Mouse (Mus musculus) heart, adult 2 months (tissue): ENCODE data around the gene Lhpp. TPM values are rescaled to one million over a fixed set of nuclear protein-coding genes. Genes with fewer than 3 reads are reported as not detected.
A peak's percentile ranks its signal among the peaks of the same experiment; 100 is the strongest.
"Not testable (repeated sequence)": the region's sequence is repeated elsewhere in the genome, so short reads cannot be mapped to it uniquely, and the experiment has no call there.

Experiments
- DNase-seq, 2 experiments: peaks; one replicate each; pipeline ENCODE4 v3.0.0; 2021
- H3K27ac ChIP-seq: fragments of 200-600 bp; 2 replicates; pipeline ENCODE4 v1.8.1; 2022
- H3K27me3 ChIP-seq: fragments of 200-500 bp; 2 replicates; pipeline ENCODE4 v1.6.1; 2012; ENCODE audit warnings: mild to moderate bottlenecking, low read length, inconsistent platforms, mixed read lengths; ENCODE audit not compliant: control insufficient read depth, insufficient read depth
- H3K36me3 ChIP-seq: fragments of 200-500 bp; 2 replicates; pipeline ENCODE4 v1.6.1; 2012; ENCODE audit warnings: low read length, inconsistent platforms; ENCODE audit not compliant: control insufficient read depth, insufficient read depth
- H3K4me1 ChIP-seq: fragments of 200-500 bp; 2 replicates; pipeline ENCODE4 v1.6.1; 2011; ENCODE audit warnings: low read length; ENCODE audit not compliant: control insufficient read depth, insufficient read depth
- H3K4me3 ChIP-seq: fragments of 200-600 bp; 2 replicates; pipeline ENCODE4 v1.8.1; 2022
- H3K79me2 ChIP-seq: fragments of 200-500 bp; replicated peaks from 2 replicates; pipeline ENCODE4 v1.6.1; 2012; ENCODE audit warnings: mild to moderate bottlenecking, inconsistent platforms, low read length, moderate library complexity, mixed read lengths; ENCODE audit not compliant: control insufficient read depth, insufficient read depth
- H3K9ac ChIP-seq: fragments of 200-500 bp; 2 replicates; pipeline ENCODE4 v1.6.1; 2012; ENCODE audit warnings: low read depth, mild to moderate bottlenecking, control low read depth, inconsistent platforms, low read length, mixed read lengths
- CTCF ChIP-seq: fragments of 200-600 bp; IDR thresholded peaks from 2 replicates; pipeline ENCODE4 v1.8.1; 2022; ENCODE audit warnings: antibody characterized with exemption, mild to moderate bottlenecking, moderate library complexity
- EP300 ChIP-seq: fragments of 200-500 bp; IDR thresholded peaks from 2 replicates; pipeline ENCODE4 v1.6.1; 2011; ENCODE audit warnings: low read depth, low read length, control low read depth; ENCODE audit not compliant: insufficient read depth
- POLR2A ChIP-seq: fragments of 200-500 bp; IDR thresholded peaks from 2 replicates; pipeline ENCODE4 v1.6.1; 2011; ENCODE audit warnings: mild to moderate bottlenecking, low read depth, low read length, control low read depth; ENCODE audit not compliant: insufficient read depth
- WGBS: fragments of 180-500 bp; shearing (Covaris S2); methylation state at CpG from one replicate; pipeline ENCODE4 v1.1.7; 2018; 5-methylcytosine and 5-hydroxymethylcytosine counted together
- intact Hi-C: fragments of 180-260 bp; cut with DNase I; formaldehyde crosslinking; loops from one replicate; pipeline ENCODE4 v1.15.1; 2025
- polyA plus RNA-seq: library from polyadenylated mRNA; depleted of rRNA; stranded (reverse); fragments of >200 nt; gene quantifications from 2 replicates; pipeline ENCODE4 v1.2.3, GENCODE M21; 2012
- total RNA-seq, 2 experiments: library from RNA; stranded (reverse); gene quantifications; 2 replicates each; pipeline ENCODE4 v1.2.3; 2021

Lhpp gene
- total and polyA plus RNA-seq, 3 experiments, result 13.8 to 22.0 (median 13.9) TPM

DNA sequence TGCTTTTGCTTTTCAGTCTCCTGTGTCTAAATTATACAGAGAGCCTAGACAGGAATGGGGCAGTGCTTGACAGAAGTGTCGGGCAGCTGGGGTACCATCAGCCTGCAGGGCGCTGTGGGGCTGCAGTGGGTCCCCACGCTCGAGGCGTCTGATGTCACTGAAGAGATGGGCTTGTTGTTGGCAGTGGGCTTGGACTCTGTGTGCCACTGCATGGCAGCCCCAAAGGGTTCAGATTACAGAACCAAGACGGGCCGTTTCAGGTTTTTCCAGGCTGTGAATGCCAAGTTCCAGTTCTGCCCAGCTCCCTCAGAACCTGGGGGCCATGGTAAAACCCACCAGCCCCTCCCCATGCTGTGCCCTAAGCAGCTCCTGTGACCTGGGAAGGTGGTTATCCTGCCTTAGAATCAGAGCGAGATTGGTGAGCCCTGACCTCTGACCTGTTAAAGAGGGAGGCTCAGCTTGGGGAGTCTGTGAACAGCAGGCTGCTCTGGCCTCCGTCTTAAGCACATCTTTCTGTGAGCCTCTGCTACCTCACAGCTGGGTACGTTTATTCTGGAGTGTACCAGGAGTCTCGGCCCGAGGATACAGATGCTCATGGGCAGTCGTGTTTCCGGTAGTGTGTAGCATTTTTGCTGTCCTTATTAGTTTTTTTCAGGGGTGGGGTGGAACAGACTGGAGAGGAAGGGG lies 47.1 kb downstream of the Lhpp start:
- Histone ChIP-seq H3K4me1 (peaks cover 31% of the 10 kb centered on the region), H3K9ac (no peak overlapping the region)

DNA sequence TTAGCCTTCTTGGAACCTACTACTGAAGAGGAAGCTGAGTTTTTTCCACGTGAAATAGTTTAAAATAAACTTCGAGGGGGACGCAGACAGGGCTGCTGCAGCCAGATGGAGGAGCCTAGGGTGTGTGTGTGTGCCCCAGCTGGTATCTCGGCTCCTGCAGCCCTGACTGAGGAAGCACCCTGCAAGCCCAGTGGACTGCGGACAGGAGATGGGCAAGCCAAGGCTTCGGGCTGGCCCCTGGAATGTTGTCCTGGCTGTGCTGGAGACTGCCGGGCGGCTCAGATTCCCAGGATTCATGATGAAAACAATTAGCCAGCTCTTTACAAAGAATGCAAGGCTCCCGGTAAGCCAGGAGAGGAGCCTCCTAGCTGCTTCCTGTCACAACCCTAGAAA lies 47.6 kb downstream of the Lhpp start:
- no peak overlapping the region for H3K4me3 ChIP-seq
- H3K9ac ChIP-seq, result peak overlapping the region; percentile 11; the same call in 1 of the 2 replicates
- peak overlapping the region; percentile 87 for H3K27ac ChIP-seq
- 16% methylated on average over 9 of the region's 9 CpGs for WGBS
- intact Hi-C loops, result loop anchor here (1.0 to 5.0 kb wide), 2 partner anchors 12 to 239 kb away; no protein-coding TSS in a partner anchor
- no peaks in the 10 kb centered on the region for H3K36me3 ChIP-seq
- H3K4me1 ChIP-seq, result peaks cover 31% of the 10 kb centered on the region
- H3K27me3 ChIP-seq, result no peaks in the 10 kb centered on the region
- no peaks in the 10 kb centered on the region for H3K79me2 ChIP-seq
- TF ChIP-seq CTCF, result no peak
- 0 out of 2 replicates have a peak, but pooled peaks have one; percentile 42 for TF ChIP-seq EP300
- peak; percentile 48; the same call in 1 of the 2 replicates for TF ChIP-seq POLR2A
- DNase-seq, result peak; percentile 61 to 62

More for the DNA sequence above, 47.1 kb downstream of the Lhpp start:
- peak in 1 of 2 experiments; percentile 44 for DNase-seq
- Histone ChIP-seq H3K4me3 (no peak overlapping the region), H3K79me2 (no peaks in the 10 kb centered on the region), H3K36me3 (no peaks in the 10 kb centered on the region), H3K27ac (peak overlapping the region; percentile 87), H3K27me3 (no peaks in the 10 kb centered on the region)
- intact Hi-C loops, result loop anchor here (1.0 to 5.0 kb wide), 6 partner anchors 13 to 345 kb away; no protein-coding TSS in a partner anchor
- 51% methylated on average over 14 of the region's 14 CpGs for WGBS
- TF ChIP-seq CTCF (no peak), EP300 (no peak), POLR2A (no peak)

DNA sequence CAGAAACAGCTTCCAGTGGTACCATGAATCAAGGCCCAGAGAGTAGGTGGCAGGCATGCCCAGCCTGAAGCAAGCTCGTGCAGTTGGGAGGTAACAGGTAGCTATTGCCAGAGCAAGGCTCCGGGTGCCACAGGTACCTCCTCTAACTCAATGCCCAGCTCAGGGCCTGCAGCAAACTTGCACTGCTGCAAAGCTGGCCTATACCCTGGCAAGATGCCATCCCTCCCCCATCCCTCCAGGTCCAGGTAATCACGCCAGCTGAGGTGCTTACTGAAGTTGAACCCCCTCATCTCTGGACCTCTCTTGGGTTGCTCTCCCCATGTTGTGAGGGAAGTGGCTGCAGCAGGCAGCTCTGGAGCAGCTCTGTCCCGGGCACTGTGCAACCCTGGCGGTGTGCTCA lies 48.2 kb downstream of the Lhpp start:
- H3K79me2 ChIP-seq, result no peaks in the 10 kb centered on the region
- peak; percentile 25 to 38 for DNase-seq
- intact Hi-C loops, result loop anchor here (1.0 to 5.0 kb wide), 2 partner anchors 12 to 239 kb away; no protein-coding TSS in a partner anchor
- 82% methylated on average over 5 of the region's 5 CpGs for WGBS
- H3K4me1 ChIP-seq, result peaks cover 31% of the 10 kb centered on the region
- no peak overlapping the region for H3K4me3 ChIP-seq
- no peaks in the 10 kb centered on the region for H3K36me3 ChIP-seq
- peak overlapping the region; percentile 87 for H3K27ac ChIP-seq
- H3K27me3 ChIP-seq, result no peaks in the 10 kb centered on the region
- no peak for TF ChIP-seq CTCF
- TF ChIP-seq POLR2A, result no peak
- TF ChIP-seq EP300, result no peak
- H3K9ac ChIP-seq, result peak overlapping the region; percentile 26; the same call in 1 of the 2 replicates

DNA sequence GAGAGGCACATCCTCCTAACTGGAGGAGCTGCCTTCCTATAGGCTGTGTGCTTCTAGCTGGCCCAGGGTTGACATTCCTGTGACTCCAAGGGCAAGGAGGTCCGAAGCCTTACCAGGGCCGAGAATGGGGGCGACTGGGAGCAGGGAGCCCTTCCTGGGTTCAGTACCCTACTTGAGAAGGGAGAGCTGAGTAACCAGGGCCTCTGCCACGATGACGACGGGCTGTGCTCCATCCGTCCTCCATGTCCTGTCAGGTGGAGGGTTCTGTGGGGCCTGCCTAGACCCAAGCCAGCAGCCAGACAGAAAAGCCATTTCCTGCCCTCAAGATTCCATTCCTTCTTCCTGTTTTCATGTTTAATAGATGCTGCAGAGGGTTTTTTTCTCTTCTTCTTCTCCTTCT lies 49.2 kb downstream of the Lhpp start:
- no peak overlapping the region for H3K4me3 ChIP-seq
- peak overlapping the region; percentile 87 for H3K27ac ChIP-seq
- TF ChIP-seq EP300 (0 out of 2 replicates have a peak, but pooled peaks have one; percentile 27), CTCF (no peak)
- H3K79me2 ChIP-seq, result no peaks in the 10 kb centered on the region
- H3K27me3 ChIP-seq, result no peaks in the 10 kb centered on the region
- H3K9ac ChIP-seq, result peak overlapping the region; percentile 25; the same call in 1 of the 2 replicates
- H3K4me1 ChIP-seq, result peaks cover 31% of the 10 kb centered on the region
- intact Hi-C loops, result loop anchor here (5.0 kb wide), 1 partner anchor 238 kb away; no protein-coding TSS in a partner anchor
- 52% methylated on average over 7 of the region's 7 CpGs for WGBS
- peak; percentile 41 to 51 for DNase-seq
- H3K36me3 ChIP-seq, result no peaks in the 10 kb centered on the region

DNA sequence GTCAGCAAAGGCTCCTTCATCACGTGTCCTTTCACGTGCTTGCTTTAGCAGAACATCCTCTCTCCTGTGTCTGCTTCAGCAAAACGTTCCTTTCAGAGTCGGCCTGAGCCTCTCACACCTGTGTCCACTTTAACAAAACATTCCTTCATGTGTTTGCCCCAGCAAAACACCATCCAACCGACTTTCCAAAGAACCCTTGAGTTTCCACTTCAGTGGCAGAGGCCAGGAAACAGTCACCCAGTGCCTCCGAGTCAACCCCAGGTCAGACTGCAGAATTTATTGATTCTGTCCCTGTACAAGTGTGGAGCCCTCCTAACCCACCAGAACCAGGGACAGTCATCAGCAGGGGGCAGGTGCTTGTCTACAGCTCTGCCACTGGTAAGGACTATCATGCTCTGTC lies 52.4 kb downstream of the Lhpp start:
- H3K4me1 ChIP-seq, result peaks cover 19% of the 10 kb centered on the region
- H3K79me2 ChIP-seq, H3K4me3 ChIP-seq, DNase-seq, H3K27me3 ChIP-seq, intact Hi-C loops, H3K9ac ChIP-seq, H3K36me3 ChIP-seq, H3K27ac ChIP-seq: not testable (repeated sequence)
- WGBS, result 77% methylated on average over 6 of the region's 6 CpGs

DNA sequence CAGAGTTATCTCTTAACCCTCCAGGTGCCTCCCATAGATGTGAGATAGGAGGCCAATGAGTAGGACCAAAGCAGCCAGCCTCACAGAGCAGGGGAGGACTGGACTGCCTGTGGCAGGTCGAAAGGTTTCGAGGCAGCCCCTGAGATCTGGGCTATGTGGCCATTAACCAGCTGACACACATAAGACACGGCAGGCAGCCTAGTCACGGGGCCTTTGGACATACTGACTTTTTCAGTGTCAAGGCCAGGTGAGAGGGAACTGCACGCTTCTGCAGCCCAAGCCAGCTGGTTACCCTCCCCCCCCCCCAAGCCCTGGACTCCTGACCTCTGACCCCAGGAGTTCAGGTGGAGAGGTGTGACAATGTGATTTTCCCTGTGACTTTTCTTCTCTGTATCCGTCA lies 54.4 kb downstream of the Lhpp start:
- DNase-seq, result no peak
- H3K9ac ChIP-seq, result no peak overlapping the region
- TF ChIP-seq CTCF, result no peak
- TF ChIP-seq EP300, result no peak
- TF ChIP-seq POLR2A, result no peak
- no peak overlapping the region for H3K4me3 ChIP-seq
- peaks cover 2% of the 10 kb centered on the region; the same call in 1 of the 2 replicates for H3K36me3 ChIP-seq
- no peaks in the 10 kb centered on the region for H3K79me2 ChIP-seq
- H3K27me3 ChIP-seq, result no peaks in the 10 kb centered on the region
- no peak overlapping the region for H3K27ac ChIP-seq
- H3K4me1 ChIP-seq, result peaks cover 12% of the 10 kb centered on the region
- 93% methylated on average over 6 of the region's 6 CpGs for WGBS
- intact Hi-C loops, result no loop called here
